In the genomic region with DNA sequence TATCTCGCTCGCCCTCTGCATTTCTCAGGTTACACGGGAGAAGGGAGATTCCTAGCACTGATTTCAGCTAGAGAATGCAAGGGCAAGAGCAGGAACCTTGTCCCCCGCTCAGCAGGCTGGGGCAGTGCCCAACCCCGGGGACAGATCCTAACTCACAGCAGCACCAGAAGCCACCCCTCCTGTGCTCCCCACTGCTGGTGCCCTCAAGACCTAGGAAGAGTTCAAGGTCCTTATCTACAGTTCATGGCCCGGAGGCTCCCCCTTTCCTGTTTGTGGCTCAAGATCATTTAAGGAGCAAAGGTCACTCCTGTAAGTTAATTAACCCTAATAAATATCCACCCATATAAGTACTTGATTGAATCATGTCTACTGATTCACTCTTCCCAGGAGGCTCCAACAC, we compare ENCODE assay signal across 20 mouse cellular contexts.
"Had no signal": no experiment of that assay in that cellular context is flagged by ENCODE, and none has a peak within 500 bp of the region (broad histone marks: within the 10 kb centered on the region; RNA-seq: fewer than 3 reads in every experiment).

No protein-coding gene starts in this region.

- H3K27ac ChIP-seq: liver, embryonic 15.5 days; midbrain, embryonic 10.5 days; midbrain, embryonic 12.5 days; neural tube, embryonic 13.5 days; neural tube, embryonic 15.5 days; stomach, embryonic 15.5 days; stomach, postnatal 0 days had no signal

- H3K27me3 ChIP-seq: liver, embryonic 15.5 days; midbrain, embryonic 12.5 days; neural tube, embryonic 13.5 days; neural tube, embryonic 15.5 days; stomach, embryonic 15.5 days had no signal

- DNase-seq: lung, adult 18-20 months; lung, embryonic 14.5 days; lung, postnatal 10 days; lung, postnatal 4 days; midbrain, embryonic 14.5 days; retina, postnatal 1 day; right cerebral cortex, adult 18-20 months; right cerebral cortex, postnatal 25 days; right cerebral cortex, postnatal 4 days; thymus, postnatal 14 days; thymus, postnatal 36 days had no signal

- ATAC-seq: midbrain, embryonic 16.5 days had no signal

- H3K9me3 ChIP-seq: liver, embryonic 15.5 days; midbrain, embryonic 10.5 days; midbrain, embryonic 12.5 days; neural tube, embryonic 13.5 days; neural tube, embryonic 15.5 days; stomach, embryonic 15.5 days had no signal

- H3K4me3 ChIP-seq: liver, embryonic 15.5 days; midbrain, embryonic 10.5 days; midbrain, embryonic 12.5 days; myocyte; neural tube, embryonic 13.5 days; neural tube, embryonic 15.5 days; stomach, embryonic 15.5 days had no signal

- H3K36me3 ChIP-seq: liver, embryonic 15.5 days; midbrain, embryonic 10.5 days; midbrain, embryonic 12.5 days; neural tube, embryonic 13.5 days; neural tube, embryonic 15.5 days; stomach, embryonic 15.5 days had no signal

- H3K4me1 ChIP-seq: liver, embryonic 15.5 days; midbrain, embryonic 10.5 days; midbrain, embryonic 12.5 days; neural tube, embryonic 13.5 days; neural tube, embryonic 15.5 days; stomach, embryonic 15.5 days had no signal

- H3K9ac ChIP-seq: liver, embryonic 15.5 days; lung, embryonic 14.5 days; midbrain, embryonic 12.5 days; neural tube, embryonic 13.5 days; neural tube, embryonic 15.5 days; stomach, embryonic 15.5 days had no signal

- H3K4me2 ChIP-seq: liver, embryonic 15.5 days; lung, embryonic 14.5 days; midbrain, embryonic 12.5 days; neural tube, embryonic 13.5 days; neural tube, embryonic 15.5 days; stomach, embryonic 15.5 days had no signal
